Mouse (Mus musculus) CD4-positive, CD25-positive, alpha-beta regulatory T cell, adult 9 weeks (primary cell): ENCODE results near the gene Coro1a. TPM values are rescaled to one million over a fixed set of nuclear protein-coding genes. Genes with fewer than 3 reads are reported as not detected.

Source experiments
- polyA plus RNA-seq: library from polyadenylated mRNA; unstranded; fragments of 100-300 nt; shearing (Covaris generic); gene quantifications from one replicate; pipeline ENCODE4 v1.2.1, GENCODE M21; 2017

The Coro1a gene
- polyA plus RNA-seq: 3,709 TPM

GRCm38 (mm10) chr7:126707442-126708174 lies at the start of gene Coro1a:
TSS of gene Coro1a (minus strand) at chr7:126707787.

GRCm38 (mm10) chr7:126695631-126696207 lies 11.9 kb downstream of the Coro1a start, which contains the start of gene Slx1b:
TSS of gene Slx1b (minus strand) at chr7:126695784.

GRCm38 (mm10) chr7:126695210-126695611 lies 12.4 kb downstream of the Coro1a start, which contains the start of gene Bola2:
TSS of gene Bola2 (plus strand) at chr7:126695401.

DNA sequence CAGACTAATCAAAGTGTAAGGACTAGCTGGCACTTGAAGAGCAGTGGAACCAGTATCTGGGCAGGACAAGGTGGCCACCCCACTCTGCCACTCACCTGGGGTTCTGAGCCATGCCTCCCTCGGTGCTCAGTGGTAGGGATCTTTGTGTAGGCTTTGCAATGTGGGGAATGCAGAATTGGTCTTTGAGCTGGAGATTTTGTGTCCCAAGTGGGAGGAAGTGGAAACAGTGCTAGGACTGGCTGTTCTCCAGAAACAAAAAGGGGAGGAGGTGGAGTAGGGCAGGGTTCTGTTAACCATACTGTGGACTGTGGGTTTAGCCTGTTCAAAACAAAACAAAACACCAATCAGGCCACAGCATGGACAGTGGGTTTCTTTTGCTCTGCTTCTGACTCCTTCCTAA lies 31.4 kb downstream of the Coro1a start, which contains the start of gene Sult1a1:
TSS of gene Sult1a1 (minus strand) at position 226 of the 400 bp plus-strand sequence.

Other genes with a start within 250 kb of the Coro1a start
- 0.50 TPM for gene Atp2a1, start 244.7 kb downstream of the Coro1a start, polyA plus RNA-seq
- gene Sh2b1, start 232.4 kb downstream of the Coro1a start, polyA plus RNA-seq: 32.4 TPM
- gene Tufm, start 220.4 kb downstream of the Coro1a start, polyA plus RNA-seq: 143 TPM
- gene Atxn2l, start 204.3 kb downstream of the Coro1a start, polyA plus RNA-seq: 25.6 TPM
- gene Eif3c, start 141.4 kb downstream of the Coro1a start, polyA plus RNA-seq: 238 TPM
- gene Apobr, start 122.8 kb downstream of the Coro1a start, polyA plus RNA-seq: 3.2 TPM
- gene Cln3, start 122.0 kb downstream of the Coro1a start, polyA plus RNA-seq: 109 TPM
- gene Il27, start 112.8 kb downstream of the Coro1a start, polyA plus RNA-seq: not detected
- gene Nupr1, start 76.9 kb downstream of the Coro1a start, polyA plus RNA-seq: not detected
- 132 TPM for gene Sgf29, start 58.5 kb downstream of the Coro1a start, polyA plus RNA-seq
- gene Sult1a1, start 31.4 kb downstream of the Coro1a start, polyA plus RNA-seq: 1.4 TPM
- gene Bola2, start 12.4 kb downstream of the Coro1a start, polyA plus RNA-seq: 153 TPM
- 10.8 TPM for gene Slx1b, start 12.0 kb downstream of the Coro1a start, polyA plus RNA-seq
- gene Mapk3, start 51.8 kb upstream of the Coro1a start, polyA plus RNA-seq: 37.7 TPM
- 1.9 TPM for gene Gdpd3, start 58.5 kb upstream of the Coro1a start, polyA plus RNA-seq
- 201 TPM for gene Ypel3, start 69.2 kb upstream of the Coro1a start, polyA plus RNA-seq
- gene Tbx6, start 73.7 kb upstream of the Coro1a start, polyA plus RNA-seq: 4.0 TPM
- 333 TPM for gene Ppp4c, start 84.7 kb upstream of the Coro1a start, polyA plus RNA-seq
- gene Fam57b, start 89.9 kb upstream of the Coro1a start, polyA plus RNA-seq: not detected
- gene 4930451I11Rik, start 123.9 kb upstream of the Coro1a start, polyA plus RNA-seq: not detected
- not detected for gene Doc2a, start 139.6 kb upstream of the Coro1a start, polyA plus RNA-seq
- 10.6 TPM for gene Hirip3, start 154.2 kb upstream of the Coro1a start, polyA plus RNA-seq
- 113 TPM for gene Ino80e, start 154.6 kb upstream of the Coro1a start, polyA plus RNA-seq
- 53.3 TPM for gene Taok2, start 176.9 kb upstream of the Coro1a start, polyA plus RNA-seq
- gene Tmem219, start 215.1 kb upstream of the Coro1a start, polyA plus RNA-seq: 58.9 TPM
- gene Kctd13, start 221.1 kb upstream of the Coro1a start, polyA plus RNA-seq: 9.7 TPM
- 0.19 TPM for gene Asphd1, start 241.8 kb upstream of the Coro1a start, polyA plus RNA-seq
- 0.66 TPM for gene Sez6l2, start 242.8 kb upstream of the Coro1a start, polyA plus RNA-seq